Mouse (Mus musculus): ENCODE measurements at regions not wholly inside any gene's neighbourhood (a gene's known extent, or its start where the extent isn't known, plus 50 kb on each side); places are given as distances from the start of the nearest gene placed in this dataset.
A peak's percentile ranks its signal among the peaks of the same experiment; 100 is the strongest.

GRCm38 (mm10) chr3:149220304-149220951, 230.1 kb upstream of the Adgrl2 start:
- peak; percentile 15 for DNase-seq (ENCODE audit: extremely low spot score)

GRCm38 (mm10) chr3:149219381-149220303, 229.3 kb upstream of the Adgrl2 start:
- DNase-seq (ENCODE audit: extremely low spot score): no peak

- no peak for DNase-seq (ENCODE audit: extremely low spot score)
These were observed 227.8 kb upstream of the Adgrl2 start for GRCm38 (mm10) chr3:149217916-149218803.

GRCm38 (mm10) chr3:149216759-149217400, 226.5 kb upstream of the Adgrl2 start:
- DNase-seq (ENCODE audit: extremely low spot score): peak; percentile 16

- DNase-seq (ENCODE audit: extremely low spot score): no peak
These were observed 225.3 kb upstream of the Adgrl2 start for GRCm38 (mm10) chr3:149215691-149216090.

GRCm38 (mm10) chr3:149211909-149212308, 221.6 kb upstream of the Adgrl2 start:
- DNase-seq (ENCODE audit: extremely low spot score): no peak

GRCm38 (mm10) chr3:149209260-149209659, 218.9 kb upstream of the Adgrl2 start:
- no peak for DNase-seq (ENCODE audit: extremely low spot score)

GRCm38 (mm10) chr3:149203451-149203850, 213.1 kb upstream of the Adgrl2 start:
- DNase-seq (ENCODE audit: extremely low spot score): no peak

GRCm38 (mm10) chr3:149196477-149197185, 206.3 kb upstream of the Adgrl2 start:
- DNase-seq (ENCODE audit: extremely low spot score): no peak

GRCm38 (mm10) chr3:149190856-149191576, 200.7 kb upstream of the Adgrl2 start:
- no peak for DNase-seq (ENCODE audit: extremely low spot score)

GRCm38 (mm10) chr3:149184136-149184551, 193.8 kb upstream of the Adgrl2 start:
- DNase-seq (ENCODE audit: extremely low spot score): peak; percentile 39

- DNase-seq (ENCODE audit: extremely low spot score): no peak
These were observed 191.7 kb upstream of the Adgrl2 start for GRCm38 (mm10) chr3:149182095-149182494.

GRCm38 (mm10) chr3:149180129-149180528, 189.8 kb upstream of the Adgrl2 start:
- DNase-seq (ENCODE audit: extremely low spot score): no peak

- DNase-seq (ENCODE audit: extremely low spot score): no peak
These were observed 189.2 kb upstream of the Adgrl2 start for GRCm38 (mm10) chr3:149179486-149180116.

- DNase-seq (ENCODE audit: extremely low spot score): no peak
These were observed 188.5 kb upstream of the Adgrl2 start for GRCm38 (mm10) chr3:149178891-149179290.

GRCm38 (mm10) chr3:149174689-149175390, 184.5 kb upstream of the Adgrl2 start:
- DNase-seq (ENCODE audit: extremely low spot score): no peak

GRCm38 (mm10) chr3:149173537-149173936, 183.2 kb upstream of the Adgrl2 start:
- no peak for DNase-seq (ENCODE audit: extremely low spot score)

GRCm38 (mm10) chr3:149171766-149172165, 181.4 kb upstream of the Adgrl2 start:
- DNase-seq (ENCODE audit: extremely low spot score): no peak

- DNase-seq (ENCODE audit: extremely low spot score): no peak
These were observed 179.8 kb upstream of the Adgrl2 start for GRCm38 (mm10) chr3:149170191-149170590.
